Mouse (Mus musculus) large intestine, adult 2 months (tissue): ENCODE data around the gene Usp26. TPM values are rescaled to one million over a fixed set of nuclear protein-coding genes. Genes with fewer than 3 reads are reported as not detected.

Experiments used
- DNase-seq: peaks from one replicate; pipeline ENCODE4 v3.0.0-alpha.2; 2012; ENCODE audit warnings: low read depth, low spot score
- WGBS: fragments of 180-500 bp; shearing (Covaris S2); methylation state at CpG from one replicate; pipeline ENCODE4 v1.1.7; 2018; 5-methylcytosine and 5-hydroxymethylcytosine counted together
- polyA plus RNA-seq: library from polyadenylated mRNA; depleted of rRNA; stranded (reverse); fragments of >200 nt; gene quantifications from 2 replicates; pipeline ENCODE4 v1.2.3, GENCODE M21; 2012; rRNA removed

Usp26 gene
- polyA plus RNA-seq = not detected in 2 replicates

DNA sequence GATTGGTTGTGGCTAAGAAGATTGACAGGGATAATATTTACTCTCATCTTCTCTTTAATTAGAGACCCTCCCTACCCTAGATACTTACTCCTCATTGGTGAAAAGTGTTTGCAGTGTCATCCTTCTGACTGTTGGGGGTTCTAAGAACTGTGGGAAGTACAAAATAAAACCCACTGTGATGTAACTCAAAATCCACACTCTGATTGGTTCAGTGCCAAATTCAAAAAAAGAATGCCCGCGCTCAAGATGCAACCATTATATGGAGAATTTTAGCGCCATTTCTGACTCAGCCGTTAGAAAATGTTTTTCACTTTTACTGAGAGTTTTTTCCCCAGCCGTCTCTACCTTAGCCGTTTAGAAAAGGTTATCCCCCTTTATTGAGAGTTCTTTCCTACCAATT lies at the start of gene Usp26:
Gene Usp26, minus strand, starts transcription at position 101 of the 400 bp plus-strand sequence.
- WGBS = 99% methylated on average over 6 of the region's 6 CpGs
- DNase-seq = no peak

DNA sequence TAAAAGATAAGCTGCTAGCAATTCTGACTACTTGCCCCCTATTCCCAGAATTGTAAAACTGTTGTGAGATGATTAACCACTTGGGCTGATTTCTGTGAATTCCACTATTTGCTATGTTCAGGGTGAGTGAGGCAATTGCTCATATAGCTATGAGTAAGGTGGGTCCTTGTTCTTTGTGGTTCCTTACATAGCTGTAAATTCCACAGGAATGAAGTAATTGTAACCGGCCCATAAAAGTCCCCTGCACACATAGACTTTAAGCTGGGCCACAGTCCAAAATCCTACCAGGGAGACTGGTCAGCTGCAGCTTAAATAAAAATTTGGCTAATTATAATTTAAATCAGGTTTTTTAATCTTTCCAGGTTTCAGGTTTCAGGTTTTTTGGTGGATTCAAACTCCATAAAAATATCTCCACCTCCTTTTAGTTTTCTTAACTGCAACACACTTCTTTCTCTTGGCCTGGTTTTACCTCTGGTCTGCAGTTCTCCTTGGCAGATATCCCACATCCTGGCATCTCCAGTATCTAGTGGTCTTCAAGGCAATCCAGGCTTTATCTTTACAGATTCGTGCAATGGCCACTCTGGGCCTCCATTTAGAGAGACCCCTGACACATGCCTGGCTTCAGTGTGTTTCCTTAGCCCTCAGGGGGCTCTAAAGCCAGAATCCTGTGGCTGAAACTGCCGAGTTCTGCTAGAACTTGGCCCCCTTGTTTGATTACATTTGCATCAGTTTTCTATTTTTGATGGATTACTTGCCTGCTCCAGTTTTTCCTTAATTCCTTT lies 13.6 kb upstream of the Usp26 start:
- WGBS = 30% methylated on average over 3 of the region's 3 CpGs
- DNase-seq = no peak

DNA sequence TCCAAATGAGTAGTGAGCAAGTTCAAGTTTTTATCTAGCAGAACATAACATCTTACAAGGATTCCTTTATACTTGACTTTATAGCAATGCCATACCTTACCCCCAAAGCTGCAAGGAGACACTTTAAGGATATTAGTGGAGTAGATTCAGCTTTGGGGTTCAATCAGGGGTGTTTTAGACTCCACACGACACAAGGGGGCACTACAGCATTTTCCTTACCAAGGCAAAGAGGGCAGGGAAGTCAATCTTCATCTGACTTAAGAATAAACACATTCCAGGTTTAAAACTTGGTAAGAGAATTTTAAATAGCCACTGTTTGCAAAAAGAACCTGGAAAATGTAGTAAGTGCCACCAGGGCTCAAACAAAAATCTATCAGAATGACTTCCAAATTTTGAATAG lies 33.6 kb downstream of the Usp26 start:
- no peak for DNase-seq
- 3% methylated on average over 1 of the region's 1 CpGs for WGBS

- 58% methylated on average over 2 of the region's 2 CpGs for WGBS
- peak; percentile 3 for DNase-seq
Measured at GRCm38 (mm10) chrX:51736450-51736849, 64.6 kb downstream of the Usp26 start.

- no peak for DNase-seq
- 50% methylated on average over 8 of the region's 8 CpGs for WGBS
Measured at GRCm38 (mm10) chrX:51714086-51714745, 86.8 kb downstream of the Usp26 start.

DNA sequence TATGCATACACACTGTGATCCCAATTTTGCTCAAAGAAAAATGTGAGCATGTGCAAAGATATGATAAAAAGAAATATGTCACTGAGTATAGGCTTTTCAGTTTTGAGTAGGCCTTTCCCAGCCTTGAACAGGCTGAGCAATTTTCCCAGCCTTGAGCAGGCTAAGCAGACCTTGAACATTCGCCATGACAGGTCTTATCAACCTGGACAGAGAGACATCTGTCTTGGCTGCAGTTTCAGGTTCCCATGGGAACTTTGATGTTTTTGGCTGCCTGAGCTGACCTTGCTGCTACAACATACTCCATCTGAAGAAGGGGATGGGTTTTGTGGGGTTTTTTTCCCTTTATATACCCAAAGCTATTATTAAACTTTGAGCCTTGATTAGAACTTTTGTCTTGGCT lies 88.0 kb downstream of the Usp26 start:
- 65% methylated on average over 1 of the region's 1 CpGs for WGBS
- no peak for DNase-seq

Other genes starting within 250 kb of the Usp26 start
- gene Hs6st2, start 119.4 kb downstream of the Usp26 start, polyA plus RNA-seq = 0.17 and 0.38 TPM in 2 replicates
- gene 1700080O16Rik, start 171.5 kb upstream of the Usp26 start, polyA plus RNA-seq = not detected in 2 replicates